Mouse (Mus musculus) neural tube, embryonic 15.5 days (tissue): Measurements from ENCODE around the gene Ugt2a3. TPM values are rescaled to one million over a fixed set of nuclear protein-coding genes. Genes with fewer than 3 reads are reported as not detected.
"Not testable (repeated sequence)": the region's sequence is repeated elsewhere in the genome, so short reads cannot be mapped to it uniquely, and the experiment has no call there.

ENCODE experiments used
- ATAC-seq: fragments of 200-750 bp; cut with Nextera tagmentation; 2 replicates; pipeline ENCODE4 v1.8.0; 2017; ENCODE audit warnings: mild to moderate bottlenecking, moderate TSS enrichment, moderate library complexity; ENCODE audit not compliant: low FRiP score
- H3K27ac ChIP-seq: fragments of 300-500 bp; sonication (generic); replicated peaks from 2 replicates; pipeline ENCODE4 v1.5.1; 2015; ENCODE audit warnings: mild to moderate bottlenecking, inconsistent platforms
- H3K27me3 ChIP-seq: fragments of 300-500 bp; sonication (generic); replicated peaks from 2 replicates; pipeline ENCODE4 v1.6.1; 2015; ENCODE audit warnings: inconsistent platforms
- H3K36me3 ChIP-seq: fragments of 300-500 bp; sonication (generic); 2 replicates; pipeline ENCODE4 v1.6.1; 2015; ENCODE audit warnings: inconsistent platforms
- H3K4me1 ChIP-seq: fragments of 300-500 bp; sonication (generic); 2 replicates; pipeline ENCODE4 v1.6.1; 2015; ENCODE audit warnings: inconsistent platforms
- H3K4me2 ChIP-seq: fragments of 300-500 bp; sonication (generic); 2 replicates; pipeline ENCODE4 v1.6.1; 2015; ENCODE audit warnings: inconsistent platforms, mild to moderate bottlenecking, moderate library complexity
- H3K4me3 ChIP-seq: fragments of 300-500 bp; sonication (generic); replicated peaks from 2 replicates; pipeline ENCODE4 v1.5.1; 2015; ENCODE audit warnings: mild to moderate bottlenecking, inconsistent platforms
- H3K9ac ChIP-seq: fragments of 300-500 bp; sonication (generic); replicated peaks from 2 replicates; pipeline ENCODE4 v1.6.1; 2015; ENCODE audit warnings: mild to moderate bottlenecking, inconsistent platforms
- H3K9me3 ChIP-seq: fragments of 300-500 bp; sonication (generic); replicated peaks from 2 replicates; pipeline ENCODE4 v1.6.1; 2016; ENCODE audit warnings: inconsistent platforms
- WGBS: fragments of 180-500 bp; shearing (Covaris S2); methylation state at CpG from one replicate; pipeline ENCODE4 v1.1.7; 2015; ENCODE audit warnings: mixed read lengths; 5-methylcytosine and 5-hydroxymethylcytosine counted together
- polyA plus RNA-seq: library from polyadenylated mRNA; unstranded; fragments of >200 nt; fragmentation: Nextera tagmentation; extraction: Ambion mirVana; gene quantifications from 2 replicates; pipeline ENCODE4 v1.2.1, GENCODE M21; 2015

Ugt2a3 gene
- polyA plus RNA-seq, 1 experiment from 2014 or later, result not detected

DNA sequence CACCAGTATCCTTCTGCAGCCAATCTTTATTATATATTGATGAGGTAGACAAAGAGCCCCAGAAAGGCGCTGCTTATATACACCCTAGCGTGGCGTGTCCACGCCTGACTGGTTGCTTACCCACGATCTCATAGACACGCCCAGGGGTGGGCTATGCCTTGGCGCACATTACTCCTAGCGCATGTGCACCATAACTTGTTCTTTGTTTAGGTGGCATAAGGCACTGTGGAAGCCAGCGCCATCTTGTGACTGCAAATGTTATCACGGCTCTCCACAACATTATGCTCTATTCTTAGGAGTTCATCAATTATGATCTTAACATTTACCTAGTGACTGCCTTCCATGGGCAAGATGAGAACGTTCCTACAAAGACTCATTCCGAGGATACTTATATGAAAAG lies 25.6 kb downstream of the Ugt2a3 start:
- no peak for ATAC-seq

GRCm38 (mm10) chr5:87286180-87286579 lies 50.8 kb downstream of the Ugt2a3 start:
- H3K27ac ChIP-seq, H3K9me3 ChIP-seq, H3K4me1 ChIP-seq, ATAC-seq, H3K36me3 ChIP-seq, H3K4me3 ChIP-seq, H3K9ac ChIP-seq, H3K27me3 ChIP-seq, H3K4me2 ChIP-seq: not testable (repeated sequence)
- 85% methylated on average over 4 of the region's 4 CpGs for WGBS

More for the DNA sequence above, 25.6 kb downstream of the Ugt2a3 start:
- 94% methylated on average over 12 of the region's 12 CpGs for WGBS
- H3K9me3 ChIP-seq, result no peaks in the 10 kb centered on the region
- H3K4me3 ChIP-seq, result no peak overlapping the region
- no peak overlapping the region for H3K27ac ChIP-seq
- no peak overlapping the region for H3K9ac ChIP-seq
- no peaks in the 10 kb centered on the region for H3K4me1 ChIP-seq
- H3K27me3 ChIP-seq, result no peaks in the 10 kb centered on the region
- H3K36me3 ChIP-seq, result no peaks in the 10 kb centered on the region
- no peak overlapping the region for H3K4me2 ChIP-seq

DNA sequence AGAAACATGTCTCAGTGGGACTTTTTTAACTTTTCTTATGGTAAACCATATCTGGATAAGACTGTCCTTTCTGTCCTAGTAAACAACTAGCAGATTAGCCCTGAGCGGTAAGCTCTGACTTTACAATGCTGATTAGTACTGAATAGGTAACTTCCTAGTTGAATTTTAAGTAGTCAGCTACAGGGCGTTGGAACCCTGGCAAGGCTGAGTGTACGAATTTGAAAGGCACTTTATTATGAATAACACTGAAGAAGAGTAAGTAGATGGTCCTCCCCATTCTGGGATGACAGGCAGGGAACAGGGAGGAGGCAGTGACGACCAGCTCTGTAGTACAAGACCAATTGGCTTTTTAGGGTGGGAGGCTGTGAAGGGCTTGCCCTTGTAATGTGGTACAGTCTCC lies 61.0 kb downstream of the Ugt2a3 start:
- not testable (repeated sequence) for ATAC-seq, H3K9ac ChIP-seq, H3K4me3 ChIP-seq, H3K4me2 ChIP-seq, H3K27me3 ChIP-seq, H3K4me1 ChIP-seq, H3K27ac ChIP-seq, H3K36me3 ChIP-seq, H3K9me3 ChIP-seq
- 92% methylated on average over 4 of the region's 4 CpGs for WGBS

GRCm38 (mm10) chr5:87275581-87275980 lies 61.4 kb downstream of the Ugt2a3 start:
- no peaks in the 10 kb centered on the region for H3K27me3 ChIP-seq
- ATAC-seq, result no peak
- H3K9ac ChIP-seq, result no peak overlapping the region
- no peak overlapping the region for H3K4me2 ChIP-seq
- H3K4me1 ChIP-seq, result no peaks in the 10 kb centered on the region
- 85% methylated on average over 6 of the region's 6 CpGs for WGBS
- H3K27ac ChIP-seq, result no peak overlapping the region
- H3K4me3 ChIP-seq, result no peak overlapping the region
- H3K36me3 ChIP-seq, result no peaks in the 10 kb centered on the region
- H3K9me3 ChIP-seq, result 0 out of 2 replicates have a peak, but pooled peaks cover 3% of the 10 kb centered on the region

Other genes with a start within 250 kb of the Ugt2a3 start
- 0.20 and 2.4 TPM in 2 replicates for gene Ugt2b36, start 244.6 kb downstream of the Ugt2a3 start, polyA plus RNA-seq
- 4.0 TPM in 1 of 2 replicates, not detected in the other for gene Ugt2b5, start 196.9 kb downstream of the Ugt2a3 start, polyA plus RNA-seq
- gene Ugt2b37, start 82.4 kb downstream of the Ugt2a3 start, polyA plus RNA-seq, result not detected in 2 replicates
- not detected in 2 replicates for gene Ugt2b38, start 87.0 kb upstream of the Ugt2a3 start, polyA plus RNA-seq
- not detected in 2 replicates for gene Ugt2a2, start 145.1 kb upstream of the Ugt2a3 start, polyA plus RNA-seq
- gene Gm43638, start 149.6 kb upstream of the Ugt2a3 start, polyA plus RNA-seq, result not detected in 2 replicates
- not detected in 2 replicates for gene Ugt2a1, start 153.7 kb upstream of the Ugt2a3 start, polyA plus RNA-seq
- 0.45 TPM in 1 of 2 replicates, not detected in the other for gene Sult1b1, start 201.0 kb upstream of the Ugt2a3 start, polyA plus RNA-seq
- gene Sult1d1, start 231.8 kb upstream of the Ugt2a3 start, polyA plus RNA-seq, result 1.5 TPM in 1 of 2 replicates, not detected in the other